Mouse (Mus musculus) heart, adult 2 months (tissue): ENCODE data around the gene Pdk4. TPM values are rescaled to one million over a fixed set of nuclear protein-coding genes. Genes with fewer than 3 reads are reported as not detected.

Experiments used
- DNase-seq, 2 experiments: peaks; one replicate each; pipeline ENCODE4 v3.0.0; 2021
- H3K27ac ChIP-seq: fragments of 200-600 bp; 2 replicates; pipeline ENCODE4 v1.8.1; 2022
- H3K27me3 ChIP-seq: fragments of 200-500 bp; 2 replicates; pipeline ENCODE4 v1.6.1; 2012; ENCODE audit warnings: mild to moderate bottlenecking, low read length, inconsistent platforms, mixed read lengths; ENCODE audit not compliant: control insufficient read depth, insufficient read depth
- H3K36me3 ChIP-seq: fragments of 200-500 bp; 2 replicates; pipeline ENCODE4 v1.6.1; 2012; ENCODE audit warnings: low read length, inconsistent platforms; ENCODE audit not compliant: control insufficient read depth, insufficient read depth
- H3K4me1 ChIP-seq: fragments of 200-500 bp; 2 replicates; pipeline ENCODE4 v1.6.1; 2011; ENCODE audit warnings: low read length; ENCODE audit not compliant: control insufficient read depth, insufficient read depth
- H3K4me3 ChIP-seq: fragments of 200-600 bp; 2 replicates; pipeline ENCODE4 v1.8.1; 2022
- H3K79me2 ChIP-seq: fragments of 200-500 bp; replicated peaks from 2 replicates; pipeline ENCODE4 v1.6.1; 2012; ENCODE audit warnings: mild to moderate bottlenecking, inconsistent platforms, low read length, moderate library complexity, mixed read lengths; ENCODE audit not compliant: control insufficient read depth, insufficient read depth
- H3K9ac ChIP-seq: fragments of 200-500 bp; 2 replicates; pipeline ENCODE4 v1.6.1; 2012; ENCODE audit warnings: low read depth, mild to moderate bottlenecking, control low read depth, inconsistent platforms, low read length, mixed read lengths
- CTCF ChIP-seq: fragments of 200-600 bp; IDR thresholded peaks from 2 replicates; pipeline ENCODE4 v1.8.1; 2022; ENCODE audit warnings: antibody characterized with exemption, mild to moderate bottlenecking, moderate library complexity
- EP300 ChIP-seq: fragments of 200-500 bp; IDR thresholded peaks from 2 replicates; pipeline ENCODE4 v1.6.1; 2011; ENCODE audit warnings: low read depth, low read length, control low read depth; ENCODE audit not compliant: insufficient read depth
- POLR2A ChIP-seq: fragments of 200-500 bp; IDR thresholded peaks from 2 replicates; pipeline ENCODE4 v1.6.1; 2011; ENCODE audit warnings: mild to moderate bottlenecking, low read depth, low read length, control low read depth; ENCODE audit not compliant: insufficient read depth
- WGBS: fragments of 180-500 bp; shearing (Covaris S2); methylation state at CpG from one replicate; pipeline ENCODE4 v1.1.7; 2018; 5-methylcytosine and 5-hydroxymethylcytosine counted together
- intact Hi-C: fragments of 180-260 bp; cut with DNase I; formaldehyde crosslinking; loops from one replicate; pipeline ENCODE4 v1.15.1; 2025
- polyA plus RNA-seq: library from polyadenylated mRNA; depleted of rRNA; stranded (reverse); fragments of >200 nt; gene quantifications from 2 replicates; pipeline ENCODE4 v1.2.3, GENCODE M21; 2012
- total RNA-seq, 2 experiments: library from RNA; stranded (reverse); gene quantifications; 2 replicates each; pipeline ENCODE4 v1.2.3; 2021

Pdk4 gene
- total and polyA plus RNA-seq, 3 experiments, result 163 to 633 (median 267) TPM

DNA sequence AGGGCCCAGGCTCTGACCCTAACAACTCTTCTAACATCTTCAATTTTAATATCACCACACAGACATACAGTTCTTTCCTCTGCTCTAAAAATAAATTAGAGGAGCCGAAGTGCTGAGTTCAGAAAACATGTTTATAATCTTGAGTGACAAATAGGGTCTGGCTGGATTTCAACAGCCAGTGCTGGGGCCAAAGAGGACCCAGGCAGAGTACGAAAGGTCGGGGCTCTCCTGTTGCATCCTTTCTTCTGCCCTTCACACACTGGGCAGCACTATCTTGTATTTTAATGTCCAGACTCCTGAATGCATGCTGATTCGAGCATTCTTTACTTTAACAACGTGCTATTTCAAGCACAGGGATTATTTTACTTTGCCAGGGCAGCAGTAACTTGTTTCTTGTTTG lies 13.2 kb upstream of the Pdk4 start:
- Histone ChIP-seq H3K79me2 (no peaks in the 10 kb centered on the region), H3K4me1 (peaks cover 7% of the 10 kb centered on the region), H3K4me3 (0 out of 2 replicates have a peak overlapping the region, but pooled peaks have one; percentile 26), H3K36me3 (no peaks in the 10 kb centered on the region), H3K27me3 (no peaks in the 10 kb centered on the region), H3K27ac (peak overlapping the region; percentile 87), H3K9ac (no peak overlapping the region)
- intact Hi-C loops, result loop anchor here (1.0 kb wide), 1 partner anchor 13 kb away; the partner anchor contains the start of gene Pdk4
- 6% methylated on average over 5 of the region's 5 CpGs for WGBS
- TF ChIP-seq EP300 (0 out of 2 replicates have a peak, but pooled peaks have one; percentile 17), POLR2A (no peak), CTCF (no peak)
- DNase-seq, result peak; percentile 54 to 58

DNA sequence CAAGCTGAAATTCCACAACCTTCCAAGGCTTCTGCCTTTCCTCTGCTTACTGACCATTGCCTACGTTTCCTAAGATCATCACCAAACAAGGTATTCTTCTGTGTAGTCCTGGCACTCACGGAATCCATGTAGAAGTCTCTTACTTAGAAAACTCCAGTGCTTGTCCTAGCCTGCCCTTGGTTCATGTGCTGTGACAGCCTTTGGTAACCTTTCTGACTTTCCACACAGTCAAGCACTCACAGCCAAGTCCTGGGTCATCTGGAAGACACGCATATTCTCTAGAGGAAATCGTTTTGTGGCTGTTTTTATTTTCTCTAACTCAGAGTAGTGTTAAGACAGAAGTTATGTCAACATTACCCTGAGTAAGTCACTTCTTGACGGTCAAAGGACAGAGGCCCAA lies 11.7 kb upstream of the Pdk4 start:
- Histone ChIP-seq H3K79me2 (no peaks in the 10 kb centered on the region), H3K27ac (peak overlapping the region; percentile 87), H3K9ac (no peak overlapping the region), H3K27me3 (no peaks in the 10 kb centered on the region), H3K4me3 (no peak overlapping the region), H3K4me1 (peaks cover 7% of the 10 kb centered on the region), H3K36me3 (no peaks in the 10 kb centered on the region)
- 47% methylated on average over 5 of the region's 5 CpGs for WGBS
- TF ChIP-seq POLR2A (no peak), EP300 (no peak), CTCF (no peak)
- intact Hi-C loops, result no loop called here
- peak; percentile 18 to 23 for DNase-seq

DNA sequence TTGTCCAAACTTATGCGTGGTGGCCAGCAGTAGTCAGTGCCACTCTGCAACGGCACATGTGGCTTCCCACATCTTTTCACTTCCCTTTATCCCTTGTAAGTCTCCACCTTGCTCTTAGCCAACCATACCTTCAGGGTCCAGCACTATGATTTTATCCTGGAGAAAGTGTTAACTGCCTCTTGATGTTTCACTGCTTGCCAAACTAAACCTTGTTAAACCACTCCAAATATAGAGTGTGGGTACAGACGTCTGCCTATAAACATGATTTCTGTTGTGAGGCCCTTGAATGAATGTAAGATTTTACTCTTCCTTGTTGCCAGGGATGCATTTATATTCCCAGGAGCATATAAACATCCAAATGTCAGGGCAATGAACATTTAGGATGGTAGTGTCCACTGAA lies 10.2 kb upstream of the Pdk4 start:
- intact Hi-C loops, result no loop called here
- TF ChIP-seq POLR2A (no peak), CTCF (no peak), EP300 (no peak)
- WGBS, result 75% methylated on average over 3 of the region's 3 CpGs
- no peak for DNase-seq
- H3K79me2 ChIP-seq, result no peaks in the 10 kb centered on the region
- H3K4me3 ChIP-seq, result no peak overlapping the region
- no peaks in the 10 kb centered on the region for H3K27me3 ChIP-seq
- no peak overlapping the region for H3K27ac ChIP-seq
- H3K36me3 ChIP-seq, result no peaks in the 10 kb centered on the region
- peaks cover 7% of the 10 kb centered on the region for H3K4me1 ChIP-seq
- no peak overlapping the region for H3K9ac ChIP-seq

DNA sequence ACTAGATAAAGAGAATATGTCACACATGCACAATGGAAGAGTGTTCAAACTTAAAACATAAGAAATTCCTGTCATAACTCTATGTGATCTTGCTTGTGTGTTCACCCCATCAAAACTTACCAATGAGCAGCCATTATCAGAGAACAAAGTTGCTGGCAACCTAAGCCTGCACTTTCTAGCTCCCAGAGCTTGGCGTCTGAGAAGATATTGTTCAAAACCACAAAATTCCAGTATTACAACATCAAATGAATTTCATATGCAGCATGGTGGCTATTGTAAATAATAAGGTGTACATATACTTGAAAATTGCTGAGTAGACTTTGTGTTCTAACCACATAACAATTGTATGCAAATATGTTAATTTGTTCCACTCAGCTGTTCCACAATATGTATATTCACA lies 6.7 kb upstream of the Pdk4 start:
- peaks cover 2% of the 10 kb centered on the region; the same call in 1 of the 2 replicates for H3K4me1 ChIP-seq
- intact Hi-C loops, result no loop called here
- no peaks in the 10 kb centered on the region for H3K27me3 ChIP-seq
- H3K4me3 ChIP-seq, result no peak overlapping the region
- 71% methylated on average over 1 of the region's 1 CpGs for WGBS
- no peak overlapping the region for H3K9ac ChIP-seq
- DNase-seq, result no peak
- TF ChIP-seq POLR2A (no peak), CTCF (no peak), EP300 (no peak)
- H3K79me2 ChIP-seq, result no peaks in the 10 kb centered on the region
- no peak overlapping the region for H3K27ac ChIP-seq
- H3K36me3 ChIP-seq, result no peaks in the 10 kb centered on the region

DNA sequence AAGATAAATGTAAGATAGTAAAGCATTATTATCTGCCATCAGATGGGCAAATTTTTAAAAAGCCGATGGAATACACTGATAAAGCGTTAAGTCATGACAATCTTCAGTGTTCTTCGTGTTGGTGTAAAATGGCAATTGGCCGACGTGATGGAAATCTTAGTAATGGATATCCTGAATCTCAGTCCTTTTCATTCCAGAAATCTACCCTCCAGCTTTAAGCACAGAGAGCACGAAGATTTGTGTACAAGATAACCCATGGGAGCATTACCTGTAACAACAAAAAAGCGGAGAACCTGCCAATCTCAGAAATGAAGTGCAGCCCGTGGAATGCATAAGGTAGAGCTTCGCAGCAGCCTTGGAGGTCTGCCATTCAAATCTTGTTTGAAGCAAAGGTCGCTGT lies 5.4 kb upstream of the Pdk4 start:
- Histone ChIP-seq H3K4me1 (no peaks in the 10 kb centered on the region; the same call in 1 of the 2 replicates), H3K27me3 (no peaks in the 10 kb centered on the region), H3K4me3 (no peak overlapping the region), H3K79me2 (no peaks in the 10 kb centered on the region), H3K9ac (no peak overlapping the region), H3K27ac (no peak overlapping the region), H3K36me3 (no peaks in the 10 kb centered on the region)
- 87% methylated on average over 10 of the region's 10 CpGs for WGBS
- intact Hi-C loops, result no loop called here
- no peak for DNase-seq
- TF ChIP-seq POLR2A, result no peak
- TF ChIP-seq EP300, result no peak
- TF ChIP-seq CTCF, result no peak

DNA sequence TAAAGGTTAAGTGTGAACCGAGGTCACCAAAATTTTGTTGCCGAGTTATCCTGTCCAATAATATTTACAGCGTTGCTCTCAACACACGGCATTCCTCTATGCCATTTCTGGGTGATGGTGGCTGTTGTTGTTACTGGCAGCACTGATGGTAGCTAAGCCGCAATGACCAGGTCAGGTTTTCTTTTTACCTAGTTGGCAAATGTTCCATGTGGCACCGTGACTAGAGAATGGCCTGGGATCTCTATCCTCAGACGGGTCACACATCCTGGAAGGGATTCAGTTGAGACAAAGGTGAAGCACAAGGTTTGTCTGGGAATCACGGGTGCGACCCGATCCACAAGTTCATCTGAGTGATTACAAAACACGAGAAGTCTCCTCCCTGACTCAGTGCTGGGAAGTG lies 2.6 kb upstream of the Pdk4 start:
- intact Hi-C loops, result loop anchor here (5.0 to 10.0 kb wide), 5 partner anchors 86 to 1494 kb away; partner anchors contain the start of genes Casd1, Gng11 and Pon2
- Histone ChIP-seq H3K79me2 (no peaks in the 10 kb centered on the region), H3K36me3 (peaks cover 6% of the 10 kb centered on the region), H3K9ac (no peak overlapping the region), H3K4me3 (no peak overlapping the region), H3K4me1 (no peaks in the 10 kb centered on the region; the same call in 1 of the 2 replicates), H3K27ac (peak overlapping the region; percentile 91), H3K27me3 (no peaks in the 10 kb centered on the region)
- TF ChIP-seq CTCF (no peak), POLR2A (no peak), EP300 (peak; percentile 49; the same call in 1 of the 2 replicates)
- DNase-seq, result peak; percentile 23 to 57
- WGBS, result 67% methylated on average over 11 of the region's 11 CpGs
